Mouse (Mus musculus): ENCODE data around the gene Mettl13. TPM values are rescaled to one million over a fixed set of nuclear protein-coding genes. Genes with fewer than 3 reads are reported as not detected.
A peak's percentile ranks its signal among the peaks of the same experiment; 100 is the strongest.

Mettl13 gene
- polyA plus RNA-seq, 1 experiment from 2014 or later: 12.7 TPM

DNA sequence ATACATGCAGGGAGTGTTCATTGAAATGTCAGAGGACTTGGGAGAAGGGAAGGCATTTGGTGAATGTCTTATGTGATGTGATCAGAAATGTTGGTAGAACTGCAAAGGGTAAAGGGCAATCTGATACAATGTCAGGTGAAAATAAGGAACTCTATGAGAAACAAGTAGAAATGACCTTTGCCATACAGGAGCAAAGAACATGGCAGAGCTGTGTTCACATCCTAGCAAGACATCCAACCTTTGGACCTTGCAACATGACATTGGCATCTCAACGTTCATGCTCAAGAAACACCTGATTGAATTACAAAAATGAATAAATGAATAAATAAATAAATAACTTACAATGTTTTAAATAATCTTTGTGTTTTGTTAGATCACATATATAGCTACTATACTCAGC, 33.2 kb downstream of the Mettl13 start:
- no peaks in the 10 kb centered on the region for H3K27me3 ChIP-seq (replicated peaks; ENCODE audit: control insufficient read depth, insufficient read depth, low read length)
- H3K36me3 ChIP-seq (ENCODE audit: control insufficient read depth, insufficient read depth, low read length): no peaks in the 10 kb centered on the region
- no peak overlapping the region for H3K9ac ChIP-seq (ENCODE audit: low read depth, low read length)
- no peak overlapping the region for H3K27ac ChIP-seq (replicated peaks; ENCODE audit: low read depth, low read length)
- 79% methylated on average over 1 of the region's 1 CpGs for WGBS
- ATAC-seq (ENCODE audit: low read depth): no peak
- H3K9me3 ChIP-seq (ENCODE audit: control insufficient read depth, low read length): no peaks in the 10 kb centered on the region
- no peak for DNase-seq (ENCODE audit: low spot score)
- no peaks in the 10 kb centered on the region for H3K4me1 ChIP-seq (ENCODE audit: control insufficient read depth, insufficient read depth, low read length)
- H3K4me2 ChIP-seq (ENCODE audit: low read depth, low read length): no peak overlapping the region
- H3K4me3 ChIP-seq (ENCODE audit: low read depth, low read length): no peak overlapping the region

DNA sequence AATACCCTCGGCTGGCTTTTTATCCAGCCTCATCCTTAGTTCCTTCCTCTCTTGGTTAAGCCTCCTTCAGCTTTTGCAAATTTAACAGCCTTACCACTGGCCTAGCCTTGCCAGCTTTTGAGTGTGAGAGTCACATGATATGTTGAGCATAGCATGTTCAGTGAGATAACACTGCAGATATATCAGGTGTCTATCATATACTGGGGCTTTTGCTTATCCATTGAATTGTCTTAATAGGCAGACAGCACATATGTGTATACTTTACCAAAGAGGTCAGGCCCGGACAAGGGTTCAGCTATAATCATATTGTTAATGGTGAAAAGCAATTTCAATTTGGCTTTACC, 38.4 kb downstream of the Mettl13 start:
- H3K27ac ChIP-seq (replicated peaks; ENCODE audit: low read depth, low read length): no peak overlapping the region
- H3K4me2 ChIP-seq (ENCODE audit: low read depth, low read length): no peak overlapping the region
- no peak overlapping the region for H3K4me3 ChIP-seq (ENCODE audit: low read depth, low read length)
- no peaks in the 10 kb centered on the region for H3K36me3 ChIP-seq (ENCODE audit: control insufficient read depth, insufficient read depth, low read length)
- no peaks in the 10 kb centered on the region for H3K27me3 ChIP-seq (replicated peaks; ENCODE audit: control insufficient read depth, insufficient read depth, low read length)
- no peak overlapping the region for H3K9ac ChIP-seq (ENCODE audit: low read depth, low read length)
- H3K4me1 ChIP-seq (ENCODE audit: control insufficient read depth, insufficient read depth, low read length): no peaks in the 10 kb centered on the region
- WGBS: 71% methylated on average over 2 of the region's 2 CpGs
- ATAC-seq (ENCODE audit: low read depth): no peak
- H3K9me3 ChIP-seq (ENCODE audit: control insufficient read depth, low read length): no peaks in the 10 kb centered on the region
- DNase-seq (ENCODE audit: low spot score): no peak

DNA sequence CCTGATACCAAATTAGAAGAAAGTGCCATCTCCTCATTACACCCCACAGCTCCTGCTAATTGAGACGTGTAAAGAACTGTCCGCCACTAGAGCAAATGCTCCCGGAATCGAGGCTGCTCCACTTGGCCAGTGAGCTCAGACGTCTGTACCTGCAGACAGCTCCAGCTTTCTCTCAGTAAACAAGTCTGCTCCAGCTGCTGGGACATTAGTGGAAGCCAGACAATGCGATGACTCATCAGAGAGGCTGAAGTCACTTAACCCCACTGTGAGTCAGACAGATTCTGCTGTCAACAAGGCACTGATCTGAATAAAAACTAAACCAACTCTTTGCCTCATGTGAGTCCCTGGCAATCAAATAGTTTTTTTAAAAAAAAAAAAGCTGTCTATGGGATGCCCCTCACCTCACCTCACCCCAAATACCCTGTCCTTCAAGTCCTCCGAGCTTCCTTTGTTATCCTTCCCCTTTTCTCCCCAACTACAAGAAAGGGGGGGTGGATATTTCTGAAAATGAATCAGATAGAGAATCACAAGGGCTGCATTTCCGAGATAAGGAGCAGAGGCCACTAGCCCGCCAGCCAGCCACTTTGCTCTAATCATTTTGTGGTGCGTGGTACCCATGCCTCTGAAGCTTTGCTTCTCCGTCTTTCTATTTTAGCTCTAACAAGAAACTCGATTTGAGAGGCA, 38.9 kb downstream of the Mettl13 start:
- Histone ChIP-seq H3K27me3 (replicated peaks; ENCODE audit: control insufficient read depth, insufficient read depth, low read length) (no peaks in the 10 kb centered on the region), H3K9ac (ENCODE audit: low read depth, low read length) (no peak overlapping the region), H3K4me1 (ENCODE audit: control insufficient read depth, insufficient read depth, low read length) (no peaks in the 10 kb centered on the region), H3K4me3 (ENCODE audit: low read depth, low read length) (no peak overlapping the region), H3K27ac (replicated peaks; ENCODE audit: low read depth, low read length) (no peak overlapping the region), H3K36me3 (ENCODE audit: control insufficient read depth, insufficient read depth, low read length) (no peaks in the 10 kb centered on the region), H3K4me2 (ENCODE audit: low read depth, low read length) (no peak overlapping the region), H3K9me3 (ENCODE audit: control insufficient read depth, low read length) (no peaks in the 10 kb centered on the region)
- DNase-seq (ENCODE audit: low spot score) (peak; percentile 71), ATAC-seq (ENCODE audit: low read depth) (no peak; the same call in 1 of the 2 replicates)
- 51% methylated on average over 12 of the region's 12 CpGs for WGBS

DNA sequence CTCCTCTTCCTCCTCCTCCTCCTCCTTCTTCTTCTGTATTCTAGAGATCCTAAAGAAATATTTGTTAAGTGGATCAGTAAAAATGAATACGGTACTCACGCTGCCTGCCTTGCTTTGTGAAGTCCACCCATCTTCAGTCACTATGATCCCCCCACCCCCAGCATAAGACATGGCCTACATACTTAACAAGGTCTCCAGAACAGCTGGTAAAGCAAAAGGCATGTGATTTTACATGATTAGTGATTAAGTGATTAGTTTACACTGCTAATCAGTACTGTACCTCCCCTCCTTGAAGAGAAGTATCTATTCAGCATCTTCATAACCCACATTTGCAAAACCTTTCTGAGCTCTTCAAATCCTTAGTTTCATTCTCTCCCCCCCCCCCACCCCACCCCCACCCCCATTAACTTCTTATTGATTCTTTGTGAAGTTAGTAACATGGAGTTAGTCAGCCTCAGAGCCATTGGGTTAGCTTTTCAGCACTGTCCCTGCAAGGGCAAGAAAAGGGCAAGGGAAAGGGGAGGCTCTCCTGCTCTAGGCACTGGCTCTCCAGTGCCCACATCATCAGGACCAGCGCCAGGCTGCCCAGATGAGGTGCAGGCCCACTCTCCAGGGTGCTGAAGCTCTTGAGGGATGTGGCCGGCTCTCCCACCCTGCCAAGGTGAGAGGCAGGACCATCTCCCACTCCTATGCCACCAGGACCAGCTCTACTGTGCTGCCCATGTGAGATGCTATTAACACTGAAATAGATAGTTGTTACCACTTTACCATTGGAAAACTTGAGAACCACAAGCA, 39.9 kb downstream of the Mettl13 start:
- DNase-seq (ENCODE audit: low spot score): no peak
- ATAC-seq (ENCODE audit: low read depth): no peak
- Histone ChIP-seq H3K27me3 (replicated peaks; ENCODE audit: control insufficient read depth, insufficient read depth, low read length) (no peaks in the 10 kb centered on the region), H3K4me3 (ENCODE audit: low read depth, low read length) (no peak overlapping the region), H3K27ac (replicated peaks; ENCODE audit: low read depth, low read length) (no peak overlapping the region), H3K9me3 (ENCODE audit: control insufficient read depth, low read length) (no peaks in the 10 kb centered on the region), H3K4me2 (ENCODE audit: low read depth, low read length) (no peak overlapping the region), H3K9ac (ENCODE audit: low read depth, low read length) (no peak overlapping the region), H3K36me3 (ENCODE audit: control insufficient read depth, insufficient read depth, low read length) (no peaks in the 10 kb centered on the region), H3K4me1 (ENCODE audit: control insufficient read depth, insufficient read depth, low read length) (no peaks in the 10 kb centered on the region)
- WGBS: 71% methylated on average over 4 of the region's 4 CpGs

DNA sequence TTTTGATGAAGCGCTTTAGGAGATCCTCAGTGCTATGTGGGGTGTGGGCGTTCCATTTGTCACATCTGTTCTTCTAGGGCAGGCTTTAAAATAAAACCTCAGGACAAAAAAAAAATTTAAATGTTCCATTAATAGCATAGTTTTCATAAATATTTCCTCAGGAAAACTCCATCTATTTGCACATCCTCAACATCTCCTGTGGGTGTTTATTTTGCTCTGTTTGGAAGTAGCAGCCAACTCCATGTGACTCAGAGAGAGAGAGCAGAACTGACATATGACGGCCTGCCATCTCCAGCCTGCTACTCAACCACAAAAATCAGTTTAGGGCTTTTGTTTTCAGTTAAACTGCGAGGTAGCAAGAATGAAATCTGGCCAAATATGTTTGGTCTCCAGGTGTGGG, 41.8 kb downstream of the Mettl13 start:
- Histone ChIP-seq H3K36me3 (ENCODE audit: control insufficient read depth, insufficient read depth, low read length) (no peaks in the 10 kb centered on the region), H3K4me3 (ENCODE audit: low read depth, low read length) (no peak overlapping the region), H3K27me3 (replicated peaks; ENCODE audit: control insufficient read depth, insufficient read depth, low read length) (no peaks in the 10 kb centered on the region), H3K27ac (replicated peaks; ENCODE audit: low read depth, low read length) (no peak overlapping the region), H3K4me1 (ENCODE audit: control insufficient read depth, insufficient read depth, low read length) (no peaks in the 10 kb centered on the region), H3K9me3 (ENCODE audit: control insufficient read depth, low read length) (no peaks in the 10 kb centered on the region), H3K9ac (ENCODE audit: low read depth, low read length) (no peak overlapping the region), H3K4me2 (ENCODE audit: low read depth, low read length) (no peak overlapping the region)
- ATAC-seq (ENCODE audit: low read depth) (no peak), DNase-seq (ENCODE audit: low spot score) (no peak)
- WGBS: 70% methylated on average over 4 of the region's 4 CpGs

DNA sequence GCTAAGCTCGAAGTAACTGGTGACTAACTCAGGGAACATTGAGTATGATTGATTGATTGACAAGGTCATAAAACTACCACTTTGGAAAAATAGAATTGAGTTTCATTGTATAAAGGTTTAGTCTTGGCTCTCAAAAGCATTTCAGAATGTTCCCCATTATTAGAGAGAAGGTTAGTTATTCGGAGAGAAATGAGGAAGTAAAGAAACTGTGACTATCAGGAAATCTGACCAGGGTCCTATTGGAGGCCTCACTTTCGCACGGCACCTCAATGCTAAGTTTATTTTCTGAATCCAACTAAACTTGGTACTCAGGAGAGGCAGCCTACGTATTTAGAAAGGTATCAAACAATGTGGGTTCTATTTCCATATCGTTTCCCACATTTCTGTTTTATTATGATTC, 42.7 kb downstream of the Mettl13 start:
- no peaks in the 10 kb centered on the region for H3K4me1 ChIP-seq (ENCODE audit: control insufficient read depth, insufficient read depth, low read length)
- H3K27ac ChIP-seq (replicated peaks; ENCODE audit: low read depth, low read length): no peak overlapping the region
- no peak for ATAC-seq (ENCODE audit: low read depth)
- H3K27me3 ChIP-seq (replicated peaks; ENCODE audit: control insufficient read depth, insufficient read depth, low read length): no peaks in the 10 kb centered on the region
- no peak for DNase-seq (ENCODE audit: low spot score)
- H3K4me2 ChIP-seq (ENCODE audit: low read depth, low read length): no peak overlapping the region
- no peaks in the 10 kb centered on the region for H3K36me3 ChIP-seq (ENCODE audit: control insufficient read depth, insufficient read depth, low read length)
- no peaks in the 10 kb centered on the region for H3K9me3 ChIP-seq (ENCODE audit: control insufficient read depth, low read length)
- H3K9ac ChIP-seq (ENCODE audit: low read depth, low read length): no peak overlapping the region
- 83% methylated on average over 6 of the region's 6 CpGs for WGBS
- H3K4me3 ChIP-seq (ENCODE audit: low read depth, low read length): no peak overlapping the region

Other genes starting within 250 kb of the Mettl13 start
- gene Dnm3, start 70.5 kb downstream of the Mettl13 start, polyA plus RNA-seq (2014; fragmentation: Nextera tagmentation; extraction: Ambion mirVana): 9.1 and 10.7 TPM in 2 replicates
- 62.1 and 63.7 TPM in 2 replicates for gene Vamp4, start 22.0 kb upstream of the Mettl13 start, polyA plus RNA-seq (2014; fragmentation: Nextera tagmentation; extraction: Ambion mirVana)
- gene Myoc, start 90.6 kb upstream of the Mettl13 start, polyA plus RNA-seq (2014; fragmentation: Nextera tagmentation; extraction: Ambion mirVana): 0.26 TPM in 1 of 2 replicates, not detected in the other
- gene Myocos, start 109.7 kb upstream of the Mettl13 start, polyA plus RNA-seq (2014; fragmentation: Nextera tagmentation; extraction: Ambion mirVana): not detected in 2 replicates
- 140 and 150 TPM in 2 replicates for gene Prrc2c, start 192.0 kb upstream of the Mettl13 start, polyA plus RNA-seq (2014; fragmentation: Nextera tagmentation; extraction: Ambion mirVana)